Mouse (Mus musculus) midbrain, embryonic 16.5 days (tissue): ENCODE measurements around the gene Clec9a. TPM values are rescaled to one million over a fixed set of nuclear protein-coding genes. Genes with fewer than 3 reads are reported as not detected.

Experiments
- ATAC-seq: fragments of 200-750 bp; cut with Nextera tagmentation; 2 replicates; pipeline ENCODE4 v1.8.0; 2017; ENCODE audit warnings: moderate TSS enrichment
- H3K27ac ChIP-seq: fragments of 300-500 bp; sonication (generic); 2 replicates; pipeline ENCODE4 v1.5.1; 2014; ENCODE audit warnings: mild to moderate bottlenecking, low read length, mixed read lengths
- H3K27me3 ChIP-seq: fragments of 300-500 bp; sonication (generic); 2 replicates; pipeline ENCODE4 v1.6.1; 2014; ENCODE audit warnings: low read depth, low read length, mixed read lengths; ENCODE audit not compliant: control insufficient read depth, insufficient read depth
- H3K36me3 ChIP-seq: fragments of 300-500 bp; sonication (generic); 2 replicates; pipeline ENCODE4 v1.6.1; 2014; ENCODE audit warnings: mild to moderate bottlenecking, low read length, moderate library complexity, mixed read lengths; ENCODE audit not compliant: control insufficient read depth, insufficient read depth
- H3K4me1 ChIP-seq: fragments of 300-500 bp; sonication (generic); 2 replicates; pipeline ENCODE4 v1.6.1; 2014; ENCODE audit warnings: mild to moderate bottlenecking, low read length, mixed read lengths; ENCODE audit not compliant: control insufficient read depth, insufficient read depth
- H3K4me2 ChIP-seq: fragments of 300-500 bp; sonication (generic); 2 replicates; pipeline ENCODE4 v1.6.1; 2014; ENCODE audit warnings: mild to moderate bottlenecking, low read length, mixed read lengths
- H3K4me3 ChIP-seq: fragments of 300-500 bp; sonication (generic); 2 replicates; pipeline ENCODE4 v1.5.1; 2014; ENCODE audit warnings: low read depth, mild to moderate bottlenecking, low read length, moderate library complexity, mixed read lengths
- H3K9ac ChIP-seq: fragments of 300-500 bp; sonication (generic); 2 replicates; pipeline ENCODE4 v1.6.1; 2014; ENCODE audit warnings: low read depth, low read length, mixed read lengths
- H3K9me3 ChIP-seq: fragments of 300-500 bp; sonication (generic); replicated peaks from 2 replicates; pipeline ENCODE4 v1.6.1; 2014; ENCODE audit warnings: mild to moderate bottlenecking, low read length, mixed read lengths; ENCODE audit not compliant: control insufficient read depth, poor library complexity, severe bottlenecking
- WGBS: fragments of 180-500 bp; shearing (Covaris S2); extraction: QIAGEN DNeasy Blood & Tissue Kit; methylation state at CpG from one replicate; pipeline ENCODE4 v1.1.7; 2014; 5-methylcytosine and 5-hydroxymethylcytosine counted together
- polyA plus RNA-seq: library from polyadenylated mRNA; unstranded; fragments of >200 nt; fragmentation: Nextera tagmentation; extraction: Ambion mirVana; gene quantifications from 2 replicates; pipeline ENCODE4 v1.2.1, GENCODE M21; 2015

Clec9a gene
- polyA plus RNA-seq, 1 experiment from 2014 or later: 0.45 TPM

DNA sequence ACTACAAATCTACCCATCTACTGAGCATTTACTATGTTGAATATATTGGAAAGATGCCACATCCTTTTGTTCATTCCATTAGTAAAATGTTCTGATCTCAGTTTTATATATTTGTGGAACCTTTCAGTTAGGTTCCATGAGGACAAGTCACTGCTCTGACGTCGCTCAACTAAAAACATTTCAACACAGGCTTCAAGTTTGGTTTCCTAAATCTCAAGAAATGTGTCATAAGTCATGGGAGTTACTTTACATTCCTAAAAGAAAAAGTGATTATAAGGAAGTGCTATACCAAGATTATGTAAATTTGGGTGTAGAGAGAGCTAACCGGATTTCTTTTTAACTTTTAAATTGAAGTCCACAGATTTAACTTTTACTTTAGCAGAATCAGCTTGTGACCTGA is 27.4 kb downstream of the Clec9a start:
- no peak for ATAC-seq
- Histone ChIP-seq H3K4me2 (no peak overlapping the region), H3K4me1 (no peaks in the 10 kb centered on the region), H3K4me3 (no peak overlapping the region), H3K27me3 (no peaks in the 10 kb centered on the region), H3K36me3 (no peaks in the 10 kb centered on the region), H3K9me3 (no peaks in the 10 kb centered on the region), H3K9ac (no peak overlapping the region), H3K27ac (no peak overlapping the region)
- WGBS: 93% methylated on average over 3 of the region's 3 CpGs

DNA sequence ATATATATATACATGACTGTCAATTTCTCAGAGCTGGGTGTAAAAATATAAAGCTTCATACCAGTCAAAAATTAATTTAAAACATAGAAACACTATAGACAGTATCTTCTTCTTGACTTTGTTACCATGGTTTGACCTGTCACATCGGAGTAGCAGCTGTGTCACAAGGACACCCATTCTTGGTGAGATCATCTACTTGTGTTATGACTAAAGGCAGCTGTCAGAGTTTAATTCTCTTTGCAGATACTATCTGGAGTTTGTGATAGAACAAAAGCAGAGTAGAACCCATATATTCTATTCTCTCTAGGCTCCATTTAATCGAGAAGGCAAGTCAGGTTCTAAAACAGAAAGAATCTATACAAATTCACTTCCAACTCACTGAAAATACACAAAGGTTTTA is 29.4 kb downstream of the Clec9a start:
- WGBS: 86% methylated on average over 2 of the region's 2 CpGs
- Histone ChIP-seq H3K4me1 (no peaks in the 10 kb centered on the region), H3K9ac (no peak overlapping the region), H3K27me3 (no peaks in the 10 kb centered on the region), H3K27ac (no peak overlapping the region), H3K4me3 (no peak overlapping the region), H3K9me3 (no peaks in the 10 kb centered on the region), H3K4me2 (no peak overlapping the region), H3K36me3 (no peaks in the 10 kb centered on the region)
- no peak for ATAC-seq

- no peak for ATAC-seq
- Histone ChIP-seq H3K4me3 (no peak overlapping the region), H3K27me3 (no peaks in the 10 kb centered on the region), H3K4me1 (no peaks in the 10 kb centered on the region), H3K27ac (no peak overlapping the region), H3K4me2 (no peak overlapping the region), H3K36me3 (no peaks in the 10 kb centered on the region), H3K9me3 (no peaks in the 10 kb centered on the region), H3K9ac (no peak overlapping the region)
- 78% methylated on average over 6 of the region's 6 CpGs for WGBS
These were observed 41.1 kb downstream of the Clec9a start for GRCm38 (mm10) chr6:129449743-129450142.

DNA sequence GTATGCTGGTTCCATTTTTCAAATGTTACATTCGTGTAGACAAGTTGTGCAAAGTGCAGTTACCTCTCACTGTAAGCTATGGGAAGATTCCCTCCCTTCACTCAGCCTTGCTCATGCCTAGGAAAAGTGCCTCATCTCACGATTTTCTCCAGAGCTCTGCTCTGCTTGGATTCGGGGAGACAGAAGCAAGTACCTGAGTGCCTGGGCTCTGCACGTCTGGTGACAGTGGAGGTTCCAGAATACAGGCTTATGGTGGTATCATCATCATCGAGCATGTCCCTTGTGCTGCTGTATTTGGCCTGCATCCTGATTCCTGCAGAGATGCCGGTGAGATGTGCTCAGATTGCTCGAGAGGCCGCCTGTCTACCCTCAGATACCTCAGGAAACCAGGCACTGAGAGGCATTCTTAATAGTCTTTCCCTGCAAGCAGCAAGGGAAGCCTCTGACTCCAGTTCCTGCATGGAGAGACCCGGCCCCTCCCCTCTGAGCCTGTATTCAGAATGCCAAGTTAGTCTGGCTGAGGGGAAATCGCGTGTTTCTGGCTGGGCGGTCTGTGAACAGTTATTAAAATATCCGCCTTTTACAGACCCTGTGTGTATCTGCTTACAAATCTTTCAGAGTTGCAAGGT is 42.9 kb downstream of the Clec9a start, which contains the start of gene Clec1a:
TSS of gene Clec1a (minus strand) at position 590 of the 629 bp plus-strand sequence.
- Histone ChIP-seq H3K36me3 (no peaks in the 10 kb centered on the region), H3K27ac (no peak within 1 kb of the TSS), H3K4me1 (no peaks in the 10 kb centered on the region), H3K9ac (no peak within 1 kb of the TSS), H3K4me2 (0 out of 2 replicates have a peak within 1 kb of the TSS, but pooled peaks have one; percentile 0), H3K4me3 (no peak within 1 kb of the TSS), H3K27me3 (no peaks in the 10 kb centered on the region), H3K9me3 (no peaks in the 10 kb centered on the region)
- WGBS: 56% methylated on average over 13 of the region's 13 CpGs
- peak; percentile 71 for ATAC-seq

- no peaks in the 10 kb centered on the region for H3K27me3 ChIP-seq
- no peak overlapping the region for H3K4me3 ChIP-seq
- H3K27ac ChIP-seq: no peak overlapping the region
- H3K36me3 ChIP-seq: no peaks in the 10 kb centered on the region
- no peaks in the 10 kb centered on the region for H3K4me1 ChIP-seq
- no peak overlapping the region for H3K9ac ChIP-seq
- H3K9me3 ChIP-seq: no peaks in the 10 kb centered on the region
- ATAC-seq: no peak
- WGBS: 94% methylated on average over 6 of the region's 6 CpGs
- no peak overlapping the region for H3K4me2 ChIP-seq
These were observed 62.7 kb downstream of the Clec9a start for GRCm38 (mm10) chr6:129471386-129471785.

- Histone ChIP-seq H3K36me3 (no peaks in the 10 kb centered on the region), H3K4me2 (no peak overlapping the region), H3K27ac (no peak overlapping the region), H3K4me3 (no peak overlapping the region), H3K27me3 (no peaks in the 10 kb centered on the region), H3K4me1 (no peaks in the 10 kb centered on the region), H3K9me3 (no peaks in the 10 kb centered on the region), H3K9ac (no peak overlapping the region)
- no peak for ATAC-seq
- 88% methylated on average over 5 of the region's 5 CpGs for WGBS
These were observed 64.0 kb downstream of the Clec9a start for GRCm38 (mm10) chr6:129472627-129473026.

Other genes starting within 250 kb of the Clec9a start
- gene Clec2d, start 228.2 kb upstream of the Clec9a start, polyA plus RNA-seq: not detected in 2 replicates
- gene Cd69, start 133.4 kb upstream of the Clec9a start, polyA plus RNA-seq: not detected in 2 replicates
- gene 4922502D21Rik, start 77.1 kb upstream of the Clec9a start, polyA plus RNA-seq: not detected in 2 replicates
- gene Clec12a, start 66.2 kb upstream of the Clec9a start, polyA plus RNA-seq: 0.28 and 0.40 TPM in 2 replicates
- 0.45 TPM in 1 of 2 replicates, not detected in the other for gene Clec12b, start 23.0 kb upstream of the Clec9a start, polyA plus RNA-seq
- 0.34 and 0.65 TPM in 2 replicates for gene Clec1b, start 11.6 kb upstream of the Clec9a start, polyA plus RNA-seq
- gene Clec1a, start 43.1 kb downstream of the Clec9a start, polyA plus RNA-seq: 1.6 and 2.1 TPM in 2 replicates
- not detected in 2 replicates for gene Olr1, start 98.3 kb downstream of the Clec9a start, polyA plus RNA-seq
- not detected in 2 replicates for gene Tmem52b, start 103.7 kb downstream of the Clec9a start, polyA plus RNA-seq
- 226 and 237 TPM in 2 replicates for gene Gabarapl1, start 124.3 kb downstream of the Clec9a start, polyA plus RNA-seq
- gene Klre1, start 169.0 kb downstream of the Clec9a start, polyA plus RNA-seq: not detected in 2 replicates
- gene Klrd1, start 182.9 kb downstream of the Clec9a start, polyA plus RNA-seq: not detected in 2 replicates
- gene Klrk1, start 215.0 kb downstream of the Clec9a start, polyA plus RNA-seq: 0.19 and 0.24 TPM in 2 replicates
- not detected in 2 replicates for gene Klrc3, start 234.5 kb downstream of the Clec9a start, polyA plus RNA-seq